Mouse (Mus musculus) liver, embryonic 15.5 days (tissue): ENCODE results near the gene Gm21679. TPM values are rescaled to one million over a fixed set of nuclear protein-coding genes. Genes with fewer than 3 reads are reported as not detected.
"Not testable (repeated sequence)": the region's sequence is repeated elsewhere in the genome, so short reads cannot be mapped to it uniquely, and the experiment has no call there.

Experiments
- ATAC-seq: fragments of 200-750 bp; cut with Nextera tagmentation; 2 replicates; pipeline ENCODE4 v1.8.0; 2017; ENCODE audit warnings: moderate number of reproducible peaks, mild to moderate bottlenecking, moderate library complexity; ENCODE audit not compliant: insufficient read depth
- H3K27ac ChIP-seq: fragments of 300-500 bp; sonication (generic); replicated peaks from 2 replicates; pipeline ENCODE4 v1.5.1; 2015; ENCODE audit warnings: mild to moderate bottlenecking, inconsistent platforms
- H3K27me3 ChIP-seq: fragments of 300-500 bp; sonication (generic); 2 replicates; pipeline ENCODE4 v1.6.1; 2015; ENCODE audit warnings: mild to moderate bottlenecking, inconsistent platforms
- H3K36me3 ChIP-seq: fragments of 300-500 bp; sonication (generic); replicated peaks from 2 replicates; pipeline ENCODE4 v1.6.1; 2015; ENCODE audit warnings: moderate library complexity, mild to moderate bottlenecking, inconsistent platforms
- H3K4me1 ChIP-seq: fragments of 300-500 bp; sonication (generic); replicated peaks from 2 replicates; pipeline ENCODE4 v1.6.1; 2015; ENCODE audit warnings: inconsistent platforms
- H3K4me2 ChIP-seq: fragments of 300-500 bp; sonication (generic); 2 replicates; pipeline ENCODE4 v1.6.1; 2015; ENCODE audit warnings: moderate library complexity, mild to moderate bottlenecking, inconsistent platforms
- H3K4me3 ChIP-seq: fragments of 300-500 bp; sonication (generic); replicated peaks from 2 replicates; pipeline ENCODE4 v1.5.1; 2015; ENCODE audit warnings: mild to moderate bottlenecking, inconsistent platforms
- H3K9ac ChIP-seq: fragments of 300-500 bp; sonication (generic); 2 replicates; pipeline ENCODE4 v1.6.1; 2015; ENCODE audit warnings: moderate library complexity, mild to moderate bottlenecking, inconsistent platforms
- H3K9me3 ChIP-seq: fragments of 300-500 bp; sonication (generic); replicated peaks from 2 replicates; pipeline ENCODE4 v1.6.1; 2016; ENCODE audit warnings: inconsistent platforms
- WGBS: fragments of 180-500 bp; shearing (Covaris S2); methylation state at CpG from one replicate; pipeline ENCODE4 v1.1.7; 2015; ENCODE audit warnings: mixed read lengths; ENCODE audit not compliant: insufficient replicate concordance; 5-methylcytosine and 5-hydroxymethylcytosine counted together
- polyA plus RNA-seq: library from polyadenylated mRNA; unstranded; fragments of >200 nt; fragmentation: Nextera tagmentation; extraction: Ambion mirVana; gene quantifications from 2 replicates; pipeline ENCODE4 v1.2.1, GENCODE M21; 2015

Gene Gm21679
- polyA plus RNA-seq: not detected in 2 replicates

DNA sequence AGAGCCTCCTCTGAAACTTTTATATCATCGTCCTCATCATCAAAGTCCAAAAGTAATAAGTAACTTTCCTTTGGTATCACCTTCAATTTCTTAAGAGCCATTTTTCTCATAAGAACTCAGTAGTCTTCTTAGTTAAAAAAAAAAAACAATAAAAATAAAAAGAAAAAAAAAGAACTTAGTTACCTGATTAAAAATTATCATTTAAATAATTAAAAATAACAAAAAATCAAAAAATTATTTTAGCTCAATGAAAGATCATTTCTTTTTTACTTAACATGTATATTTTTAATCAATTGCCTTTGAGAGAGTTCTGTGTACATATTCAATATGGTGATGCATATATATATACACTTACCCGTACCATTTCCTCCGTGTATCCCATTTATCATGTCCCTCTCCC, at the start of gene Gm21679:
Gene Gm21679, minus strand, starts transcription at position 101 of the 400 bp plus-strand sequence.
- WGBS: no CpG with 5 or more reads among the region's 3 CpGs
- not testable (repeated sequence) for H3K9ac ChIP-seq, H3K4me1 ChIP-seq, H3K4me3 ChIP-seq, H3K4me2 ChIP-seq, H3K27ac ChIP-seq, H3K27me3 ChIP-seq, ATAC-seq, H3K9me3 ChIP-seq, H3K36me3 ChIP-seq
